Mouse (Mus musculus): Measurements from ENCODE around the gene Sebox. TPM values are rescaled to one million over a fixed set of nuclear protein-coding genes. Genes with fewer than 3 reads are reported as not detected.

Sebox gene
- total and polyA plus RNA-seq, 2 experiments from 2014 or later, result 0.71 TPM; not detected in 1

- ATAC-seq (ENCODE audit: low FRiP score) (no peak), DNase-seq (ENCODE audit: low spot score) (no peak)
- H3K36me3 ChIP-seq (ENCODE audit: insufficient read depth, low read length), result peaks cover 18% of the 10 kb centered on the region
- H3K9ac ChIP-seq (replicated peaks; ENCODE audit: low read length, poor library complexity, severe bottlenecking), result no peak overlapping the region
- peaks cover 13% of the 10 kb centered on the region; the same call in 1 of the 2 replicates for H3K4me1 ChIP-seq (ENCODE audit: insufficient read depth, low read length)
- H3K4me3 ChIP-seq (ENCODE audit: low read depth, low read length), result peak overlapping the region; percentile 65; the same call in 1 of the 2 replicates
- peak; percentile 27; the same call in 1 of the 2 replicates for TF ChIP-seq CTCF (IDR thresholded peaks at IDR 0.05)
- no peaks in the 10 kb centered on the region for H3K9me3 ChIP-seq (ENCODE audit: low read length)
- no peak overlapping the region for H3K27ac ChIP-seq (ENCODE audit: low read depth, low read length)
- peak overlapping the region; percentile 76 for H3K4me2 ChIP-seq (ENCODE audit: low read depth, low read length, poor library complexity, severe bottlenecking)
- WGBS, result 93% methylated on average over 4 of the region's 4 CpGs
- H3K27me3 ChIP-seq (ENCODE audit: insufficient read depth, low read length), result no peaks in the 10 kb centered on the region
Measured at GRCm38 (mm10) chr11:78534516-78534915, 31.3 kb downstream of the Sebox start.

- H3K9ac ChIP-seq (replicated peaks; ENCODE audit: low read length, poor library complexity, severe bottlenecking), result peak overlapping the region; percentile 69
- peak; percentile 49 for DNase-seq (ENCODE audit: low spot score)
- peak overlapping the region; percentile 65 for H3K4me3 ChIP-seq (ENCODE audit: low read depth, low read length)
- under 1% methylated on average over 23 of the region's 23 CpGs for WGBS
- peaks cover 13% of the 10 kb centered on the region; the same call in 1 of the 2 replicates for H3K4me1 ChIP-seq (ENCODE audit: insufficient read depth, low read length)
- no peaks in the 10 kb centered on the region for H3K9me3 ChIP-seq (ENCODE audit: low read length)
- H3K27me3 ChIP-seq (ENCODE audit: insufficient read depth, low read length), result no peaks in the 10 kb centered on the region
- H3K36me3 ChIP-seq (ENCODE audit: insufficient read depth, low read length), result peaks cover 16% of the 10 kb centered on the region
- peak; percentile 66 for ATAC-seq (ENCODE audit: low FRiP score)
- no peak for TF ChIP-seq CTCF (IDR thresholded peaks at IDR 0.05)
- peak overlapping the region; percentile 86 for H3K27ac ChIP-seq (ENCODE audit: low read depth, low read length)
- peak overlapping the region; percentile 76 for H3K4me2 ChIP-seq (ENCODE audit: low read depth, low read length, poor library complexity, severe bottlenecking)
Measured at GRCm38 (mm10) chr11:78535376-78536079, 32.3 kb downstream of the Sebox start.

GRCm38 (mm10) chr11:78536080-78536689 lies 32.9 kb downstream of the Sebox start, which contains the start of the genes Tnfaip1 and Ift20:
Tnfaip1 (minus strand) TSS chr11:78536332.
Ift20 (plus strand) TSS chr11:78536361.
- no peaks in the 10 kb centered on the region for H3K27me3 ChIP-seq (ENCODE audit: insufficient read depth, low read length)
- DNase-seq (ENCODE audit: low spot score) (peak; percentile 100), ATAC-seq (ENCODE audit: low FRiP score) (peak; percentile 96)
- WGBS, result under 1% methylated on average over 52 of the region's 52 CpGs
- peaks cover 22% of the 10 kb centered on the region for H3K36me3 ChIP-seq (ENCODE audit: insufficient read depth, low read length)
- H3K4me2 ChIP-seq (ENCODE audit: low read depth, low read length, poor library complexity, severe bottlenecking), result peak within 1 kb of the TSS; percentile 76
- H3K4me3 ChIP-seq (ENCODE audit: low read depth, low read length), result peak within 1 kb of the TSS; percentile 65
- H3K9ac ChIP-seq (replicated peaks; ENCODE audit: low read length, poor library complexity, severe bottlenecking), result peak within 1 kb of the TSS; percentile 71
- peak within 1 kb of the TSS; percentile 86 for H3K27ac ChIP-seq (ENCODE audit: low read depth, low read length)
- peak; percentile 16; the same call in 1 of the 2 replicates for TF ChIP-seq CTCF (IDR thresholded peaks at IDR 0.05)
- H3K4me1 ChIP-seq (ENCODE audit: insufficient read depth, low read length), result peaks cover 13% of the 10 kb centered on the region; the same call in 1 of the 2 replicates
- H3K9me3 ChIP-seq (ENCODE audit: low read length), result no peaks in the 10 kb centered on the region

DNA sequence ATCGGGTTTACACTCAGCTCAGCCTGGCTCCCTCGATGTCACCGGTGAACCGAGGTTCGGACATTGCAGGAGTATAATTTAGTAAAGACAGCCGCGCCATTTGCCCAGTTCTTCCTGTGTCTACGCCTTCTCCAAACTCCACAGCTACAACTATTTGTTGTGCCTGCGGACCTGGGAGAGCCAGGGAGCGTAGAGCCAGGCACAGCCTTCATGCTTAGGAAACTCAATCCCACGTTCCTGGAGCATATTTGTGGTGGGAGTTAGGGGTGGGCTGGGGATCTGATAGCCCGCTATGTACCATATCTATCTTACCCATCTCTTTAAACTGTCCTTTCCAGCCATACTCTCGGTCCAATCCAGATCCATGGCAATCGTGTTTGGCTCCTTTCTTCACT lies 33.4 kb downstream of the Sebox start:
- peak overlapping the region; percentile 65 for H3K4me3 ChIP-seq (ENCODE audit: low read depth, low read length)
- H3K36me3 ChIP-seq (ENCODE audit: insufficient read depth, low read length), result peaks cover 22% of the 10 kb centered on the region
- DNase-seq (ENCODE audit: low spot score) (no peak), ATAC-seq (ENCODE audit: low FRiP score) (peak; percentile 12; the same call in 1 of the 2 replicates)
- TF ChIP-seq CTCF (IDR thresholded peaks at IDR 0.05), result no peak
- H3K27ac ChIP-seq (ENCODE audit: low read depth, low read length), result peak overlapping the region; percentile 81
- no peaks in the 10 kb centered on the region for H3K27me3 ChIP-seq (ENCODE audit: insufficient read depth, low read length)
- H3K9me3 ChIP-seq (ENCODE audit: low read length), result no peaks in the 10 kb centered on the region
- WGBS, result 2% methylated on average over 14 of the region's 14 CpGs
- H3K9ac ChIP-seq (replicated peaks; ENCODE audit: low read length, poor library complexity, severe bottlenecking), result peak overlapping the region; percentile 71
- peaks cover 13% of the 10 kb centered on the region; the same call in 1 of the 2 replicates for H3K4me1 ChIP-seq (ENCODE audit: insufficient read depth, low read length)
- peak overlapping the region; percentile 63 for H3K4me2 ChIP-seq (ENCODE audit: low read depth, low read length, poor library complexity, severe bottlenecking)

- TF ChIP-seq CTCF (IDR thresholded peaks at IDR 0.05), result no peak
- Histone ChIP-seq H3K27me3 (ENCODE audit: insufficient read depth, low read length) (no peaks in the 10 kb centered on the region), H3K4me2 (ENCODE audit: low read depth, low read length, poor library complexity, severe bottlenecking) (no peak overlapping the region), H3K27ac (ENCODE audit: low read depth, low read length) (no peak overlapping the region), H3K36me3 (ENCODE audit: insufficient read depth, low read length) (peaks cover 35% of the 10 kb centered on the region), H3K4me3 (ENCODE audit: low read depth, low read length) (no peak overlapping the region), H3K9me3 (ENCODE audit: low read length) (no peaks in the 10 kb centered on the region), H3K4me1 (ENCODE audit: insufficient read depth, low read length) (peaks cover 7% of the 10 kb centered on the region; the same call in 1 of the 2 replicates), H3K9ac (replicated peaks; ENCODE audit: low read length, poor library complexity, severe bottlenecking) (no peak overlapping the region)
- ATAC-seq (ENCODE audit: low FRiP score) (no peak), DNase-seq (ENCODE audit: low spot score) (no peak)
- WGBS, result 86% methylated on average over 3 of the region's 3 CpGs
Measured at GRCm38 (mm10) chr11:78540358-78540757, 37.1 kb downstream of the Sebox start.

All from midbrain, postnatal 0 days (tissue).